ENCODE assay signal across 8 mouse cellular contexts in the genomic region with DNA sequence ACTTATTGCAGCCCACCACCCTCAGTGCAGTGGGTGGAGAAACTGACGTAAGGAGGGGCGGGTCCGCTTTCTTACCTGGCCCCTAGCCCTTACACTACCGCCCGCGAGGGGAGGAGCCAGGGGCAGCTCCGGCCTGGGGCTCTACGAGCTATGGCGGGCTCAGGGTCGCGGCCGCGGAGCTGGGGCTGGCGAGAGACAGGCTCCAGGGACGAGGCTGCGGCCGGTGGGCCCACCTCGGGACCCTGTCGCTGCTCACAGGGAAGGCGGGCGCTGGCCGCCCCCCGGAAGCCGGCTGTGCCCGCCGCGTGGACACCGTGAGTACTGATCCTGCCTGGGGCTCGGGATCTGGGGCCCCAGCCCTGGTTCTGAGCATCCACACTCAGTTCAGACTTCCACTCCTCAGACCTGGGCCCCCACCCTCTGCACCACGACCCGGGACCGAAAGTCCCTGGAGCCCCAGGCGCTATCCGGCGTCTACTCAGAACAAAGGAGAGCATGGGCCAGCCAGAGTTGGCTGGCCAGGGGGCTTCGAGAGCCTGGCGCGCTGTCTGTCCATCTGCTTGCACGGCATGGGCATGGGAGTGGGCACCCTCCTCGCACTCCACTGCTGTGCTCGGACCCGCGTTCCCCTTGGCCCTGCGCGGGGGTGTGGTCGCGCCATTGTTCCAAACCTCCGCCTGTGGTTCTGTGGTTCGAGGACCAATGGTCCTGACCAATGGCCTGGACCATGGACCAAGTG. TPM values are rescaled to one million over a fixed set of nuclear protein-coding genes. Genes with fewer than 3 reads are reported as not detected.
DNase-seq lines count a peak whose midpoint lies in the region; ATAC-seq and TF ChIP-seq lines count a peak whose summit lies in the region.

No protein-coding gene starts in this region.

- TF ChIP-seq CTCF in stomach, postnatal 0 days (IDR thresholded peaks at IDR 0.05; ENCODE audit: low read depth), result no peak

- peak overlapping the region; percentile 79 for H3K4me2 ChIP-seq in kidney, embryonic 16.5 days (replicated peaks; ENCODE audit: low read depth, low read length)
- peak overlapping the region; percentile 87 for H3K4me2 ChIP-seq in stomach, postnatal 0 days (replicated peaks; ENCODE audit: low read depth)

- TF ChIP-seq EP300 in stomach, postnatal 0 days (optimal IDR thresholded peaks at IDR 0.05), result no peak

- peak overlapping the region; percentile 93 for H3K27ac ChIP-seq in heart, embryonic 10.5 days
- H3K27ac ChIP-seq in kidney, embryonic 16.5 days (ENCODE audit: low read length), result peak overlapping the region; percentile 3; the same call in 1 of the 2 replicates
- 0 out of 2 replicates have a peak overlapping the region, but pooled peaks have one; percentile 53 for H3K27ac ChIP-seq in stomach, postnatal 0 days (replicated peaks)

- under 1% methylated on average over 49 of the region's 49 CpGs for WGBS in heart, embryonic 10.5 days
- WGBS in kidney, embryonic 16.5 days, result 0% methylated on average over 48 of the region's 49 CpGs
- under 1% methylated on average over 46 of the region's 49 CpGs for WGBS in stomach, postnatal 0 days

- H3K4me1 ChIP-seq in heart, embryonic 10.5 days, result peaks cover 13% of the 10 kb centered on the region
- peaks cover 6% of the 10 kb centered on the region for H3K4me1 ChIP-seq in kidney, embryonic 16.5 days (ENCODE audit: insufficient read depth, low read length)
- no peaks in the 10 kb centered on the region for H3K4me1 ChIP-seq in stomach, postnatal 0 days (replicated peaks; ENCODE audit: control insufficient read depth, insufficient read depth)

- DNase-seq in right cerebral cortex, postnatal 4 days, result peak; percentile 59
- DNase-seq in right cerebral cortex, postnatal 36 days (ENCODE audit: low spot score in 2 of 2), result no peak
- peak; percentile 52 to 65 for DNase-seq in cerebellum, postnatal 25 days
- DNase-seq in heart, embryonic 10.5 days (ENCODE audit: low spot score), result peak; percentile 80
- DNase-seq in lung, postnatal 4 days, result peak; percentile 58 to 62
- DNase-seq in stomach, postnatal 0 days (ENCODE audit: low spot score), result peak; percentile 67
- no peak for DNase-seq in frontal cortex, postnatal 25 days (ENCODE audit: low spot score in 2 of 2)

- ATAC-seq in kidney, embryonic 16.5 days (ENCODE audit: low FRiP score, low TSS enrichment), result peak; percentile 91
- ATAC-seq in stomach, postnatal 0 days (ENCODE audit: low FRiP score, low TSS enrichment), result peak; percentile 76

- peaks cover 26% of the 10 kb centered on the region for H3K36me3 ChIP-seq in heart, embryonic 10.5 days
- peaks cover 16% of the 10 kb centered on the region for H3K36me3 ChIP-seq in kidney, embryonic 16.5 days (ENCODE audit: insufficient read depth, low read length)
- H3K36me3 ChIP-seq in stomach, postnatal 0 days (ENCODE audit: control insufficient read depth, insufficient read depth, low read length), result peaks cover 7% of the 10 kb centered on the region

- H3K9me3 ChIP-seq in heart, embryonic 10.5 days, result no peaks in the 10 kb centered on the region
- no peaks in the 10 kb centered on the region for H3K9me3 ChIP-seq in kidney, embryonic 16.5 days (ENCODE audit: low read length)
- no peaks in the 10 kb centered on the region for H3K9me3 ChIP-seq in stomach, postnatal 0 days (ENCODE audit: control insufficient read depth, low read length)

- H3K4me3 ChIP-seq in heart, embryonic 10.5 days, result peak overlapping the region; percentile 74
- H3K4me3 ChIP-seq in kidney, embryonic 16.5 days (ENCODE audit: low read length), result peak overlapping the region; percentile 72
- peak overlapping the region; percentile 76 for H3K4me3 ChIP-seq in stomach, postnatal 0 days (ENCODE audit: low read depth, low read length)

- H3K9ac ChIP-seq in kidney, embryonic 16.5 days (replicated peaks; ENCODE audit: low read length), result peak overlapping the region; percentile 84
- peak overlapping the region; percentile 86 for H3K9ac ChIP-seq in stomach, postnatal 0 days (ENCODE audit: low read length)

- peaks cover 6% of the 10 kb centered on the region; the same call in 1 of the 2 replicates for H3K27me3 ChIP-seq in heart, embryonic 10.5 days (ENCODE audit: insufficient read depth, poor library complexity, severe bottlenecking)
- no peaks in the 10 kb centered on the region for H3K27me3 ChIP-seq in kidney, embryonic 16.5 days (ENCODE audit: insufficient read depth, low read length)
- H3K27me3 ChIP-seq in stomach, postnatal 0 days (ENCODE audit: control insufficient read depth, insufficient read depth, low read length), result no peaks in the 10 kb centered on the region

RNA-seq across cellular contexts. Expression of a gene that starts 23.8 kb away (rescaled TPM):
- polyA plus RNA-seq in heart, embryonic 10.5 days (2016; fragmentation: Nextera tagmentation; extraction: Ambion mirVana), result 177 and 187 TPM in 2 replicates
- 217 and 219 TPM in 2 replicates for polyA plus RNA-seq in kidney, embryonic 16.5 days (2015; fragmentation: Nextera tagmentation; extraction: Ambion mirVana)
- 68.6 and 69.3 TPM in 2 replicates for polyA plus RNA-seq in stomach, postnatal 0 days (2015; fragmentation: Nextera tagmentation; extraction: Ambion mirVana)

RNA-seq across cellular contexts. Expression of a gene that starts 24.0 kb away (rescaled TPM):
- polyA plus RNA-seq in heart, embryonic 10.5 days (2016; fragmentation: Nextera tagmentation; extraction: Ambion mirVana), result 3.6 and 6.0 TPM in 2 replicates
- polyA plus RNA-seq in kidney, embryonic 16.5 days (2015; fragmentation: Nextera tagmentation; extraction: Ambion mirVana), result 5.6 and 9.5 TPM in 2 replicates
- 4.2 and 4.9 TPM in 2 replicates for polyA plus RNA-seq in stomach, postnatal 0 days (2015; fragmentation: Nextera tagmentation; extraction: Ambion mirVana)

RNA-seq across cellular contexts. Expression of a gene that starts 35.9 kb away (rescaled TPM):
- 9.9 and 14.6 TPM in 2 replicates for polyA plus RNA-seq in heart, embryonic 10.5 days (2016; fragmentation: Nextera tagmentation; extraction: Ambion mirVana)
- 22.6 and 25.0 TPM in 2 replicates for polyA plus RNA-seq in kidney, embryonic 16.5 days (2015; fragmentation: Nextera tagmentation; extraction: Ambion mirVana)
- polyA plus RNA-seq in stomach, postnatal 0 days (2015; fragmentation: Nextera tagmentation; extraction: Ambion mirVana), result 16.2 and 17.7 TPM in 2 replicates

Comparison
In these comparisons a context has a peak if more than half of its experiments do, and no peak if none do; other contexts are left out.
1. DNase-seq: peak in right cerebral cortex, postnatal 4 days (single experiment), cerebellum, postnatal 25 days (2 of 2), heart, embryonic 10.5 days (single experiment), lung, postnatal 4 days (2 of 2) and stomach, postnatal 0 days (single experiment); none in right cerebral cortex, postnatal 36 days (0 of 2) and frontal cortex, postnatal 25 days (0 of 2).
2. H3K27ac ChIP-seq: peak in every context shown above with its lines; median percentile 93 in heart, embryonic 10.5 days; 53 in stomach, postnatal 0 days; 3 in kidney, embryonic 16.5 days.
3. Peak in every context shown above with its lines, with median percentiles within 50 percentile points of each other: H3K4me3 ChIP-seq.